Comparison of ENCODE assay signal across 7 mouse cellular contexts in genomic region chr1:164307124-164307751, GRCm38 (mm10). TPM values are rescaled to one million over a fixed set of nuclear protein-coding genes. Genes with fewer than 3 reads are reported as not detected.
A peak's percentile ranks its signal among the peaks of the same experiment; 100 is the strongest.
DNase-seq lines count a peak whose midpoint lies in the region; ATAC-seq lines count a peak whose summit lies in the region.

Blzf1 (minus strand) TSS chr1:164307489.

- peak within 1 kb of the TSS; percentile 75 for H3K9ac ChIP-seq in embryonic facial prominence, embryonic 12.5 days
- peak within 1 kb of the TSS; percentile 73 for H3K9ac ChIP-seq in limb, embryonic 11.5 days (ENCODE audit: low read length)
- H3K9ac ChIP-seq in midbrain, embryonic 14.5 days (replicated peaks; ENCODE audit: low read length) = peak within 1 kb of the TSS; percentile 65

- under 1% methylated on average over 35 of the region's 35 CpGs for WGBS in embryonic facial prominence, embryonic 12.5 days
- WGBS in limb, embryonic 11.5 days = under 1% methylated on average over 35 of the region's 35 CpGs
- under 1% methylated on average over 35 of the region's 35 CpGs for WGBS in midbrain, embryonic 14.5 days

- DNase-seq in adrenal gland, postnatal 25 days = peak; percentile 97
- peak; percentile 100 for DNase-seq in heart, adult 11 months
- DNase-seq in kidney, adult 18-20 months = peak; percentile 96
- peak; percentile 99 for DNase-seq in limb, embryonic 11.5 days (ENCODE audit: low spot score)
- DNase-seq in midbrain, embryonic 14.5 days = peak; percentile 100
- peak; percentile 93 for DNase-seq in spleen, adult 18-20 months

- peak; percentile 96 for ATAC-seq in embryonic facial prominence, embryonic 12.5 days (ENCODE audit: insufficient number of reproducible peaks, insufficient read depth, low FRiP score, low TSS enrichment)
- peak; percentile 98 for ATAC-seq in limb, embryonic 11.5 days (ENCODE audit: insufficient number of reproducible peaks, low FRiP score, low TSS enrichment, low read depth)
- peak; percentile 98 for ATAC-seq in midbrain, embryonic 14.5 days (ENCODE audit: low FRiP score, low TSS enrichment)

- peak within 1 kb of the TSS; percentile 66 for H3K27ac ChIP-seq in embryonic facial prominence, embryonic 12.5 days
- H3K27ac ChIP-seq in limb, embryonic 11.5 days (replicated peaks; ENCODE audit: low read depth, low read length) = 0 out of 2 replicates have a peak within 1 kb of the TSS, but pooled peaks have one; percentile 14
- H3K27ac ChIP-seq in midbrain, embryonic 14.5 days (replicated peaks; ENCODE audit: low read depth, low read length) = peak within 1 kb of the TSS; percentile 60

- peaks cover 11% of the 10 kb centered on the region for H3K36me3 ChIP-seq in embryonic facial prominence, embryonic 12.5 days
- no peaks in the 10 kb centered on the region for H3K36me3 ChIP-seq in limb, embryonic 11.5 days (ENCODE audit: control insufficient read depth, insufficient read depth, low read length)
- H3K36me3 ChIP-seq in midbrain, embryonic 14.5 days (ENCODE audit: control insufficient read depth, insufficient read depth, low read length) = peaks cover 14% of the 10 kb centered on the region

- no peaks in the 10 kb centered on the region for H3K9me3 ChIP-seq in embryonic facial prominence, embryonic 12.5 days
- no peaks in the 10 kb centered on the region for H3K9me3 ChIP-seq in limb, embryonic 11.5 days (ENCODE audit: control insufficient read depth, low read length)
- H3K9me3 ChIP-seq in midbrain, embryonic 14.5 days (ENCODE audit: control insufficient read depth, low read length) = no peaks in the 10 kb centered on the region

- peaks cover 7% of the 10 kb centered on the region; the same call in 1 of the 2 replicates for H3K4me1 ChIP-seq in embryonic facial prominence, embryonic 12.5 days
- H3K4me1 ChIP-seq in limb, embryonic 11.5 days (ENCODE audit: control insufficient read depth, insufficient read depth, low read length) = no peaks in the 10 kb centered on the region; the same call in 1 of the 2 replicates
- peaks cover 11% of the 10 kb centered on the region for H3K4me1 ChIP-seq in midbrain, embryonic 14.5 days (ENCODE audit: control insufficient read depth, insufficient read depth, low read length)

- H3K4me2 ChIP-seq in embryonic facial prominence, embryonic 12.5 days (replicated peaks) = peak within 1 kb of the TSS; percentile 81
- H3K4me2 ChIP-seq in limb, embryonic 11.5 days (ENCODE audit: low read depth, severe bottlenecking) = peak within 1 kb of the TSS; percentile 83
- peak within 1 kb of the TSS; percentile 65 for H3K4me2 ChIP-seq in midbrain, embryonic 14.5 days (ENCODE audit: low read length)

- H3K4me3 ChIP-seq in embryonic facial prominence, embryonic 12.5 days = peak within 1 kb of the TSS; percentile 67
- H3K4me3 ChIP-seq in limb, embryonic 11.5 days (ENCODE audit: low read depth, low read length) = peak within 1 kb of the TSS; percentile 77
- H3K4me3 ChIP-seq in midbrain, embryonic 14.5 days (replicated peaks; ENCODE audit: low read depth, low read length) = peak within 1 kb of the TSS; percentile 79

- H3K27me3 ChIP-seq in embryonic facial prominence, embryonic 12.5 days = no peaks in the 10 kb centered on the region
- H3K27me3 ChIP-seq in limb, embryonic 11.5 days (ENCODE audit: control insufficient read depth, insufficient read depth, low read length) = no peaks in the 10 kb centered on the region
- no peaks in the 10 kb centered on the region for H3K27me3 ChIP-seq in midbrain, embryonic 14.5 days (ENCODE audit: control insufficient read depth, insufficient read depth, low read length)

RNA-seq across cellular contexts. Expression of gene Blzf1, which starts in this region (rescaled TPM):
- 27.5 and 30.0 TPM in 2 replicates for total RNA-seq in adrenal gland, postnatal 25 days (2021)
- 28.7 and 29.5 TPM in 2 replicates for polyA plus RNA-seq in embryonic facial prominence, embryonic 12.5 days (2016; fragmentation: Nextera tagmentation; extraction: Ambion mirVana)
- 24.0 and 25.1 TPM in 2 replicates for polyA plus RNA-seq in limb, embryonic 11.5 days (2014; fragmentation: Nextera tagmentation; extraction: Ambion mirVana)
- polyA plus RNA-seq in midbrain, embryonic 14.5 days (2014; fragmentation: Nextera tagmentation; extraction: Ambion mirVana) = 28.3 and 28.9 TPM in 2 replicates

Comparison
In these comparisons a context has a peak if more than half of its experiments do, and no peak if none do; other contexts are left out.
1. Peak in every context shown above with its lines: DNase-seq, ATAC-seq, H3K4me3 ChIP-seq and H3K27ac ChIP-seq.
2. H3K27ac ChIP-seq: peak in every context shown above with its lines; median percentile 66 in embryonic facial prominence, embryonic 12.5 days; 60 in midbrain, embryonic 14.5 days; 14 in limb, embryonic 11.5 days.